Mouse (Mus musculus) C2C12 (cell line): ENCODE measurements around the gene Gm21988. TPM values are rescaled to one million over a fixed set of nuclear protein-coding genes. Genes with fewer than 3 reads are reported as not detected.

Source experiments
- H3K27me3 ChIP-seq: one replicate; pipeline ENCODE4 v1.6.1; 2011; ENCODE audit not compliant: control insufficient read depth, insufficient read depth, insufficient read length
- H3K36me3 ChIP-seq: one replicate; pipeline ENCODE4 v1.6.1; 2011; ENCODE audit not compliant: control insufficient read depth, insufficient read depth
- H3K4me3 ChIP-seq: one replicate; pipeline ENCODE4 v1.5.1; 2011; ENCODE audit warnings: mild to moderate bottlenecking, control low read depth; ENCODE audit not compliant: poor library complexity, insufficient read depth, severe bottlenecking
- H3K79me2 ChIP-seq: one replicate; pipeline ENCODE4 v1.6.1; 2011; ENCODE audit not compliant: control insufficient read depth, insufficient read depth
- H3K79me3 ChIP-seq: one replicate; pipeline ENCODE4 v1.6.1; 2011; ENCODE audit warnings: low read depth, control low read depth
- H3ac ChIP-seq: one replicate; pipeline ENCODE3; 2011; ENCODE audit warnings: low read depth; ENCODE audit not compliant: control insufficient read depth, insufficient read length
- CEBPB ChIP-seq: IDR thresholded peaks from one replicate; pipeline ENCODE4 v1.6.1; 2011; ENCODE audit warnings: low read depth, mild to moderate bottlenecking, control low read depth, moderate library complexity
- CTCF ChIP-seq: IDR thresholded peaks from one replicate; pipeline ENCODE4 v1.5.1; 2011; ENCODE audit not compliant: control insufficient read depth, insufficient read depth, insufficient read length
- FOSL1 ChIP-seq: IDR thresholded peaks from one replicate; pipeline ENCODE4 v1.8.0; 2011; ENCODE audit warnings: mild to moderate bottlenecking, low read length; ENCODE audit not compliant: poor library complexity, insufficient read depth, severe bottlenecking
- MAX ChIP-seq: IDR thresholded peaks from one replicate; pipeline ENCODE4 v1.6.1; 2011; ENCODE audit warnings: mild to moderate bottlenecking, control low read depth
- MYOD1 ChIP-seq: IDR thresholded peaks from one replicate; pipeline ENCODE4 v1.6.1; 2011; ENCODE audit warnings: low read depth; ENCODE audit not compliant: control insufficient read depth, insufficient read length
- MYOG ChIP-seq: IDR thresholded peaks from one replicate; pipeline ENCODE4 v1.6.1; 2011; ENCODE audit not compliant: control insufficient read depth, insufficient read length; ENCODE audit errors: extremely low read depth
- USF1 ChIP-seq: IDR thresholded peaks from one replicate; pipeline ENCODE4 v1.6.1; 2011; ENCODE audit warnings: low read depth, mild to moderate bottlenecking, control low read depth, moderate library complexity
- microRNA-seq: library from miRNA; unstranded; fragments of <30 nt; microRNA quantifications from one replicate; pipeline ENCODE4, GENCODE M21; 2019; ENCODE audit warnings: borderline microRNAs expressed
- polyA plus RNA-seq: library from polyadenylated mRNA; unstranded; fragments of >200 nt; fragmentation: generic; extraction: Trizol; gene quantifications from one replicate; pipeline ENCODE4 v1.2.1, GENCODE M21; 2012; ENCODE audit warnings: missing spikeins

Gm21988 gene
- polyA plus RNA-seq, 1 experiment, result 10.8 TPM

GRCm38 (mm10) chr11:70192157-70192556 lies 47.5 kb downstream of the Gm21988 start:
- Histone ChIP-seq H3K79me3 (no peaks in the 10 kb centered on the region), H3ac (no peak overlapping the region), H3K27me3 (no peaks in the 10 kb centered on the region), H3K4me3 (no peak overlapping the region), H3K79me2 (no peaks in the 10 kb centered on the region), H3K36me3 (peaks cover 4% of the 10 kb centered on the region)
- no peak for TF ChIP-seq MAX

GRCm38 (mm10) chr11:70191188-70191587 lies 48.4 kb downstream of the Gm21988 start:
- Histone ChIP-seq H3K79me3 (no peaks in the 10 kb centered on the region), H3K4me3 (no peak overlapping the region), H3K79me2 (no peaks in the 10 kb centered on the region), H3ac (no peak overlapping the region), H3K36me3 (peaks cover 4% of the 10 kb centered on the region), H3K27me3 (no peaks in the 10 kb centered on the region)
- TF ChIP-seq MYOD1 (no peak), MAX (peak; percentile 62), MYOG (no peak), CEBPB (no peak), FOSL1 (peak; percentile 9), USF1 (peak; percentile 3), CTCF (no peak)

DNA sequence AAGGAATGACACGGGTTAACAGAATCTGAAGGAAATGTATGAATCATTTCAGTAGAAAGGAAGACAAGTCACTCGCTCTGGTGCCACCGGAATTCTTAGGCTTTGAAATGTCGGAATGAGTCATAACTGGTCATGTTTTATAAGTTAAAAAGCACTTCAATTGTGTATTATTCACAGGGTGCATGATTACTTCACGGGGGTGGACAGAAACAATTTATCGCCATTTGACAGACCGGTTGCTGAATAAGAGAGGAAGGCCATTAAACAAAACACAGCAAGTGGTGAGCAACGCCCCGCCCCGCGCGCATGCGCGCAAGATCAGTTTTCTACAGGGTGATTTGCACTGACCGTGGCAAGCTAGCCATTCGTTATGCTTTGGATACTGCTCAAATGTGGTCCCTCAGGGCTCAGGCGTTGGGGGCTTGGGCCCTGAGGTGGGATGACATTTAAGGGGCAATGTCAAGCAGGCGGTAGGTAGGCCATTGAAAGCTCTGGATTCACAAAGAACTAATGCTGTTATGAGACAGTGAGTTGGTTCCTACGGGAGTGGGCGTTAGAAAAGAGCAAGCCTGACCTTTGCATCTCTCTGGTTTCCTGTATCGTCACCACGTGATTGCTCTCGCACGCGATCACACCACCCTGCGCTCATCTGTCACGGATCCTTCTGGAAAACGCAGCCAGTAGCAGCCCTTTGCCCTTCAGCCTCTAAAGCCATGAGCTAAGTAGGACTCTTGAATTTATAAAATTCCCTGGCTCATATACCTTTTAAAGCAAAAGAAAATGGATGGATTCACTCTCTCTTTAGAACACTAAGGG lies 50.1 kb downstream of the Gm21988 start:
- Histone ChIP-seq H3K27me3 (no peaks in the 10 kb centered on the region), H3K79me3 (no peaks in the 10 kb centered on the region), H3K79me2 (no peaks in the 10 kb centered on the region), H3ac (peak overlapping the region; percentile 47), H3K36me3 (no peaks in the 10 kb centered on the region), H3K4me3 (no peak overlapping the region)
- peak; percentile 97 for TF ChIP-seq USF1
- no peak for TF ChIP-seq MYOG
- TF ChIP-seq CTCF, result no peak
- TF ChIP-seq MAX, result peak; percentile 67
- TF ChIP-seq CEBPB, result peak; percentile 80
- peak; percentile 59 for TF ChIP-seq MYOD1
- TF ChIP-seq FOSL1, result peak; percentile 97

Small RNAs within 50 kb of the gene (microRNA-seq; reads per million reads assigned to microRNA genes)
- gene Mir195a (1,341 reads per million, percentile 88 among the genes with 10 or more reads in this experiment), gene Mir497 (not detected), gene Mir497b (not detected)

Other genes with a start within 250 kb of the Gm21988 start
- gene Gabarap, start 248.7 kb downstream of the Gm21988 start, polyA plus RNA-seq, result 362 TPM
- gene Phf23, start 244.1 kb downstream of the Gm21988 start, polyA plus RNA-seq, result 93.4 TPM
- 36.4 TPM for gene Dvl2, start 239.2 kb downstream of the Gm21988 start, polyA plus RNA-seq
- gene Acadvl, start 224.4 kb downstream of the Gm21988 start, polyA plus RNA-seq, result 87.8 TPM
- 25.3 TPM for gene Dlg4, start 222.9 kb downstream of the Gm21988 start, polyA plus RNA-seq
- 4.0 TPM for gene Asgr1, start 185.7 kb downstream of the Gm21988 start, polyA plus RNA-seq
- gene Asgr2, start 147.2 kb downstream of the Gm21988 start, polyA plus RNA-seq, result 1.3 TPM
- 1.8 TPM for gene Mgl2, start 109.5 kb downstream of the Gm21988 start, polyA plus RNA-seq
- 0.20 TPM for gene Clec10a, start 83.6 kb downstream of the Gm21988 start, polyA plus RNA-seq
- gene Slc16a11, start 27.1 kb downstream of the Gm21988 start, polyA plus RNA-seq, result 145 TPM
- gene Slc16a13, start 18.8 kb downstream of the Gm21988 start, polyA plus RNA-seq, result 22.0 TPM
- 9.3 TPM for gene Bcl6b, start 10.0 kb downstream of the Gm21988 start, polyA plus RNA-seq
- 91.7 TPM for gene 0610010K14Rik, start 1.9 kb downstream of the Gm21988 start, polyA plus RNA-seq
- 300 TPM for gene Rnasek, start within 50 bp of the Gm21988 start, polyA plus RNA-seq
- gene Alox12, start 15.5 kb upstream of the Gm21988 start, polyA plus RNA-seq, result 0.47 TPM
- gene Alox12e, start 82.8 kb upstream of the Gm21988 start, polyA plus RNA-seq, result 0.04 TPM
- gene Alox15, start 112.2 kb upstream of the Gm21988 start, polyA plus RNA-seq, result not detected
- 40.6 TPM for gene Pelp1, start 170.2 kb upstream of the Gm21988 start, polyA plus RNA-seq
- gene Arrb2, start 192.8 kb upstream of the Gm21988 start, polyA plus RNA-seq, result 27.6 TPM
- 46.2 TPM for gene Med11, start 212.1 kb upstream of the Gm21988 start, polyA plus RNA-seq
- gene Zmynd15, start 219.6 kb upstream of the Gm21988 start, polyA plus RNA-seq, result 0.04 TPM
- 0.19 TPM for gene Cxcl16, start 220.2 kb upstream of the Gm21988 start, polyA plus RNA-seq